Mouse (Mus musculus) lung, embryonic 14.5 days (tissue): ENCODE measurements around the gene Rufy2. TPM values are rescaled to one million over a fixed set of nuclear protein-coding genes. Genes with fewer than 3 reads are reported as not detected.

Source experiments
- ATAC-seq: fragments of 200-750 bp; cut with Nextera tagmentation; 2 replicates; pipeline ENCODE4 v1.8.0; 2017; ENCODE audit warnings: mild to moderate bottlenecking, moderate TSS enrichment, moderate library complexity; ENCODE audit not compliant: insufficient read depth
- DNase-seq: peaks from one replicate; pipeline ENCODE4 v3.0.0-alpha.2; 2015
- H3K27ac ChIP-seq: fragments of 300-500 bp; sonication (generic); 2 replicates; pipeline ENCODE4 v1.5.1; 2014; ENCODE audit warnings: low read depth, mild to moderate bottlenecking, moderate library complexity
- H3K27me3 ChIP-seq: fragments of 300-500 bp; sonication (generic); 2 replicates; pipeline ENCODE4 v1.6.1; 2014; ENCODE audit warnings: low read length, control low read depth; ENCODE audit not compliant: insufficient read depth
- H3K36me3 ChIP-seq: fragments of 300-500 bp; sonication (generic); 2 replicates; pipeline ENCODE4 v1.6.1; 2014; ENCODE audit warnings: control low read depth; ENCODE audit not compliant: insufficient read depth
- H3K4me1 ChIP-seq: fragments of 300-500 bp; sonication (generic); 2 replicates; pipeline ENCODE4 v1.6.1; 2014; ENCODE audit warnings: antibody characterized with exemption, control low read depth; ENCODE audit not compliant: insufficient read depth
- H3K4me2 ChIP-seq: fragments of 300-500 bp; sonication (generic); 2 replicates; pipeline ENCODE4 v1.6.1; 2014; ENCODE audit warnings: mild to moderate bottlenecking
- H3K4me3 ChIP-seq: fragments of 300-500 bp; sonication (generic); 2 replicates; pipeline ENCODE4 v1.5.1; 2014; ENCODE audit warnings: low read depth, low read length
- H3K9ac ChIP-seq: fragments of 300-500 bp; sonication (generic); 2 replicates; pipeline ENCODE4 v1.6.1; 2014
- H3K9me3 ChIP-seq: fragments of 300-500 bp; sonication (generic); 2 replicates; pipeline ENCODE4 v1.6.1; 2016; ENCODE audit warnings: low read depth, low read length, control low read depth
- CTCF ChIP-seq: IDR thresholded peaks from 2 replicates; pipeline ENCODE4 v1.5.1; 2016; ENCODE audit warnings: antibody characterized with exemption, low read depth
- WGBS: fragments of 180-500 bp; shearing (Covaris S2); extraction: QIAGEN DNeasy Blood & Tissue Kit; methylation state at CpG from one replicate; pipeline ENCODE4 v1.1.7; 2014; 5-methylcytosine and 5-hydroxymethylcytosine counted together
- polyA plus RNA-seq: library from polyadenylated mRNA; unstranded; fragments of >200 nt; fragmentation: Nextera tagmentation; extraction: Ambion mirVana; gene quantifications from 2 replicates; pipeline ENCODE4 v1.2.1, GENCODE M21; 2014

Rufy2 gene
- polyA plus RNA-seq, 1 experiment from 2014 or later = 18.8 TPM

DNA sequence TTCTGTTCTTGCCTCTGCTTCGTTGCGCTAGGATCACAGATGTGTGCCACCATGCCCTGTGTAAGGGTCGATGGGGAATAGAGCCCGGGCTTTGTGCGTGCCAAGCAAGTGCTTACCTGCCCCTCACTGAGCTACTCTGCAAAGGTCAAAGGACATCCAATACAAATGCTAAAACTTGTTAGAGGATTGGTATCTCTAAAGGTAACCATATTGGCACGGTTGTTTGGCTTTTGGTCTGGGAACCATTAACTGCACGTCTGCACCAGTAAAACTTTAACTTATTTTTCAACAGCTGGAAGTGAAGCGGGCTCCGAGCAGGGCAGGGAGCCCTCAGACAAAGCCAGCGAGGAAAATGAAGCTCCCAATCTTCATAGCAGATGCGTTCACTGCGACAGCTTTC lies 81.2 kb downstream of the Rufy2 start:
- ATAC-seq (no peak), DNase-seq (no peak)
- Histone ChIP-seq H3K27ac (no peak overlapping the region), H3K36me3 (no peaks in the 10 kb centered on the region), H3K4me3 (no peak overlapping the region), H3K9ac (no peak overlapping the region), H3K9me3 (no peaks in the 10 kb centered on the region), H3K4me1 (no peaks in the 10 kb centered on the region), H3K27me3 (no peaks in the 10 kb centered on the region), H3K4me2 (no peak overlapping the region)
- 66% methylated on average over 12 of the region's 12 CpGs for WGBS
- TF ChIP-seq CTCF = no peak

GRCm38 (mm10) chr10:63062696-63063095 lies 82.7 kb downstream of the Rufy2 start:
- Histone ChIP-seq H3K4me1 (no peaks in the 10 kb centered on the region), H3K4me3 (no peak overlapping the region), H3K36me3 (no peaks in the 10 kb centered on the region), H3K27me3 (no peaks in the 10 kb centered on the region), H3K4me2 (no peak overlapping the region), H3K9ac (no peak overlapping the region), H3K27ac (no peak overlapping the region), H3K9me3 (no peaks in the 10 kb centered on the region)
- ATAC-seq (no peak), DNase-seq (no peak)
- WGBS = 89% methylated on average over 5 of the region's 5 CpGs
- no peak for TF ChIP-seq CTCF

- 79% methylated on average over 7 of the region's 7 CpGs for WGBS
- TF ChIP-seq CTCF = no peak
- Histone ChIP-seq H3K9me3 (no peaks in the 10 kb centered on the region), H3K9ac (no peak overlapping the region), H3K36me3 (no peaks in the 10 kb centered on the region), H3K4me1 (no peaks in the 10 kb centered on the region), H3K27ac (no peak overlapping the region), H3K4me3 (no peak overlapping the region), H3K4me2 (no peak overlapping the region), H3K27me3 (no peaks in the 10 kb centered on the region)
- no peak for ATAC-seq
- DNase-seq = no peak
Observed at GRCm38 (mm10) chr10:63063365-63063764, 83.3 kb downstream of the Rufy2 start.

GRCm38 (mm10) chr10:63064516-63064915 lies 84.5 kb downstream of the Rufy2 start:
- no peak overlapping the region for H3K9ac ChIP-seq
- no peak overlapping the region for H3K4me2 ChIP-seq
- ATAC-seq = no peak
- DNase-seq = no peak
- no peaks in the 10 kb centered on the region for H3K4me1 ChIP-seq
- no peaks in the 10 kb centered on the region for H3K36me3 ChIP-seq
- H3K4me3 ChIP-seq = no peak overlapping the region
- no peaks in the 10 kb centered on the region for H3K9me3 ChIP-seq
- no peak overlapping the region for H3K27ac ChIP-seq
- H3K27me3 ChIP-seq = no peaks in the 10 kb centered on the region
- TF ChIP-seq CTCF = no peak
- 73% methylated on average over 9 of the region's 9 CpGs for WGBS

DNA sequence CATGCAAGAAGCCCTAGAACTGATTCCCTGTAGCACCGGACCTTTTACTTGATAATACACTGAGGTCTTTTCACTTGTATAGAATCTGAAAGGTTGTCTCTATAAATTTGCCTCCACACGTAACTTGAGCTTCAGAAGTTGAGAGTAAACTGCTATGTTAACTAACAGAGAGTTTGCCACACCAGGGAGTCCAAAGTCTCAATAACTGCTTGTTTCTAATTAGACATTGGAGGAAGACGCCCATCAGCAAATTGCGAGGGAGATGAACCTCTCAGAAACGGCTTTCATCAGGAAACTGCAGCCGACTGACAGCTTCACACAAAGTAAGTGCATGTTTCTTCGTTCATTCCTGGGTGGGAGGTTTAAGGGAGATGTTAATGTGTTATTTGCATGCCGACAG lies 85.5 kb downstream of the Rufy2 start:
- no peaks in the 10 kb centered on the region for H3K36me3 ChIP-seq
- ATAC-seq (no peak), DNase-seq (no peak)
- no peaks in the 10 kb centered on the region for H3K27me3 ChIP-seq
- H3K4me2 ChIP-seq = no peak overlapping the region
- no peak overlapping the region for H3K27ac ChIP-seq
- 56% methylated on average over 8 of the region's 8 CpGs for WGBS
- no peak for TF ChIP-seq CTCF
- no peaks in the 10 kb centered on the region for H3K4me1 ChIP-seq
- no peak overlapping the region for H3K9ac ChIP-seq
- no peaks in the 10 kb centered on the region for H3K9me3 ChIP-seq
- no peak overlapping the region for H3K4me3 ChIP-seq

GRCm38 (mm10) chr10:63065988-63066387 lies 86.0 kb downstream of the Rufy2 start:
- WGBS = 12% methylated on average over 5 of the region's 5 CpGs
- Histone ChIP-seq H3K9ac (no peak overlapping the region), H3K27me3 (no peaks in the 10 kb centered on the region), H3K27ac (no peak overlapping the region), H3K9me3 (no peaks in the 10 kb centered on the region), H3K4me1 (no peaks in the 10 kb centered on the region), H3K4me2 (no peak overlapping the region), H3K36me3 (no peaks in the 10 kb centered on the region), H3K4me3 (no peak overlapping the region)
- ATAC-seq (peak; percentile 71), DNase-seq (peak; percentile 86)
- peak; percentile 89 for TF ChIP-seq CTCF

Other genes starting within 250 kb of the Rufy2 start
- 145 and 150 TPM in 2 replicates for gene Ccar1, start 187.9 kb upstream of the Rufy2 start, polyA plus RNA-seq
- gene Tet1, start 71.2 kb upstream of the Rufy2 start, polyA plus RNA-seq = 33.7 and 34.8 TPM in 2 replicates
- 16.1 and 17.1 TPM in 2 replicates for gene Slc25a16, start 59.6 kb upstream of the Rufy2 start, polyA plus RNA-seq
- gene Dna2, start 33.2 kb upstream of the Rufy2 start, polyA plus RNA-seq = 20.3 and 21.6 TPM in 2 replicates
- 71.9 and 77.9 TPM in 2 replicates for gene Hnrnph3, start 44.0 kb downstream of the Rufy2 start, polyA plus RNA-seq
- gene Pbld2, start 44.1 kb downstream of the Rufy2 start, polyA plus RNA-seq = 1.1 and 1.5 TPM in 2 replicates
- gene Pbld1, start 79.9 kb downstream of the Rufy2 start, polyA plus RNA-seq = 1.4 and 1.6 TPM in 2 replicates
- gene Atoh7, start 119.4 kb downstream of the Rufy2 start, polyA plus RNA-seq = 0.11 TPM in 2 replicates
- gene Mypn, start 223.7 kb downstream of the Rufy2 start, polyA plus RNA-seq = 0.09 and 0.41 TPM in 2 replicates